Comparison of ENCODE assay signal across 15 mouse cellular contexts in the genomic region with DNA sequence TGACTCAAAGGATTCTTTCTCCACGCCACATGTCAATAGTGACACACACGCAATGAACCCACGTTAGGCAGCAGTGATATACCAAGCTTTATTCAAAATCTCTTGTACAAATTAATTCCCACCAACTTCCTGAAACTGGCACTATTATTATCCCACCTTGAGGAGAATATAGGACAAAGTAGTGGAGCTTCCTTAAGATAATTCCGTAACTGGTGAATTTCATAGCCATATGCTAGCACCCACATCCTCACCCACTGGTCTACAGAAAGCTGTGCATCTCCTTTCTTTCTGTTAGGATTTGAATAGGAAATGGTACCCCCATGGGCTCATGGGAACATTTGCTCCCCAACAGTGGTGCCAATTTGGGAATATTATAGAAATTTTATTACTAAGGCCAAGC.
DNase-seq lines count a peak whose midpoint lies in the region; ATAC-seq lines count a peak whose summit lies in the region.
"Had no signal": no experiment of that assay in that cellular context is flagged by ENCODE, and none has a peak within 500 bp of the region (broad histone marks: within the 10 kb centered on the region; RNA-seq: fewer than 3 reads in every experiment).

No protein-coding gene starts in this region.

- no peak for DNase-seq in frontal cortex, postnatal 14 days (ENCODE audit: low spot score in 2 of 2)
- DNase-seq in left cerebral cortex, postnatal 25 days (ENCODE audit: low spot score in 2 of 2): peak; percentile 28 to 88
- no peak for DNase-seq in left cerebral cortex, postnatal 10 days (ENCODE audit: extremely low spot score in 1 of 2, low spot score in 2 of 2)
- DNase-seq in brain, adult 2 months (ENCODE audit: low read depth, low spot score): peak; percentile 77
- DNase-seq in telencephalon, adult 2 months (ENCODE audit: low read depth, low spot score): peak; percentile 70
- DNase-seq: adrenal gland, adult 2 months; adrenal gland, postnatal 14 days; B cell, adult 2 months; cerebellum, adult 11-12 months; cerebellum, adult 8-10 months; cerebellum, postnatal 36 days; gastrocnemius, adult 2 months; gastrocnemius, postnatal 14 days had no signal

- intact Hi-C loops in left cerebral cortex, postnatal 25 days (cut with DNase I): loop anchor here (5.0 kb wide), 1 partner anchor 96 kb away; no protein-coding TSS in a partner anchor
- intact Hi-C loops in left cerebral cortex, postnatal 10 days (cut with DNase I): no loop called here

- peak; percentile 69 for ATAC-seq in frontal cortex, adult (ENCODE audit: low TSS enrichment)
- no peak for ATAC-seq in activated CD4-positive, CD25-positive, alpha-beta regulatory T cell, adult 4 months

Comparison
In these comparisons a context has a peak if more than half of its experiments do, and no peak if none do; other contexts are left out.
1. DNase-seq: peak in left cerebral cortex, postnatal 25 days (2 of 2), brain, adult 2 months (single experiment) and telencephalon, adult 2 months (single experiment); none in frontal cortex, postnatal 14 days (0 of 2) and left cerebral cortex, postnatal 10 days (0 of 2).